Mouse (Mus musculus): ENCODE data around the gene Lta. TPM values are rescaled to one million over a fixed set of nuclear protein-coding genes. Genes with fewer than 3 reads are reported as not detected.

The Lta gene
- polyA plus RNA-seq, 1 experiment from 2014 or later = 1.1 TPM

GRCm38 (mm10) chr17:35156461-35157200 is 48.5 kb downstream of the Lta start:
- Histone ChIP-seq H3K4me2 (ENCODE audit: low read length) (no peak overlapping the region), H3K9ac (ENCODE audit: low read depth, low read length) (no peak overlapping the region), H3K27ac (ENCODE audit: low read length) (no peak overlapping the region), H3K27me3 (ENCODE audit: control insufficient read depth, insufficient read depth, low read depth, low read length) (no peaks in the 10 kb centered on the region), H3K4me1 (ENCODE audit: control insufficient read depth, insufficient read depth, low read length) (peaks cover 2% of the 10 kb centered on the region), H3K4me3 (ENCODE audit: low read depth, low read length) (no peak overlapping the region), H3K36me3 (ENCODE audit: control insufficient read depth, insufficient read depth, low read length) (peaks cover 89% of the 10 kb centered on the region), H3K9me3 (replicated peaks; ENCODE audit: control insufficient read depth, low read length, poor library complexity, severe bottlenecking) (no peaks in the 10 kb centered on the region)
- WGBS = 90% methylated on average over 33 of the region's 33 CpGs
- no peak for ATAC-seq

GRCm38 (mm10) chr17:35155451-35155850 is 49.7 kb downstream of the Lta start:
- Histone ChIP-seq H3K9me3 (replicated peaks; ENCODE audit: control insufficient read depth, low read length, poor library complexity, severe bottlenecking) (no peaks in the 10 kb centered on the region), H3K9ac (ENCODE audit: low read depth, low read length) (no peak overlapping the region), H3K27ac (ENCODE audit: low read length) (no peak overlapping the region), H3K4me1 (ENCODE audit: control insufficient read depth, insufficient read depth, low read length) (no peaks in the 10 kb centered on the region), H3K36me3 (ENCODE audit: control insufficient read depth, insufficient read depth, low read length) (peaks cover 86% of the 10 kb centered on the region), H3K4me3 (ENCODE audit: low read depth, low read length) (no peak overlapping the region), H3K27me3 (ENCODE audit: control insufficient read depth, insufficient read depth, low read depth, low read length) (no peaks in the 10 kb centered on the region), H3K4me2 (ENCODE audit: low read length) (no peak overlapping the region)
- no peak for ATAC-seq
- WGBS = 89% methylated on average over 12 of the region's 12 CpGs

GRCm38 (mm10) chr17:35154616-35155015 is 50.5 kb downstream of the Lta start:
- H3K4me1 ChIP-seq (ENCODE audit: control insufficient read depth, insufficient read depth, low read length) = no peaks in the 10 kb centered on the region
- no peak overlapping the region for H3K4me2 ChIP-seq (ENCODE audit: low read length)
- H3K4me3 ChIP-seq (ENCODE audit: low read depth, low read length) = no peak overlapping the region
- no peaks in the 10 kb centered on the region for H3K27me3 ChIP-seq (ENCODE audit: control insufficient read depth, insufficient read depth, low read depth, low read length)
- WGBS = 71% methylated on average over 7 of the region's 7 CpGs
- no peak for ATAC-seq
- peaks cover 87% of the 10 kb centered on the region for H3K36me3 ChIP-seq (ENCODE audit: control insufficient read depth, insufficient read depth, low read length)
- H3K27ac ChIP-seq (ENCODE audit: low read length) = no peak overlapping the region
- no peak overlapping the region for H3K9ac ChIP-seq (ENCODE audit: low read depth, low read length)
- no peaks in the 10 kb centered on the region for H3K9me3 ChIP-seq (replicated peaks; ENCODE audit: control insufficient read depth, low read length, poor library complexity, severe bottlenecking)

- Histone ChIP-seq H3K9me3 (replicated peaks; ENCODE audit: control insufficient read depth, low read length, poor library complexity, severe bottlenecking) (no peaks in the 10 kb centered on the region), H3K36me3 (ENCODE audit: control insufficient read depth, insufficient read depth, low read length) (peaks cover 86% of the 10 kb centered on the region), H3K27ac (ENCODE audit: low read length) (no peak overlapping the region), H3K4me3 (ENCODE audit: low read depth, low read length) (no peak overlapping the region), H3K4me2 (ENCODE audit: low read length) (no peak overlapping the region), H3K9ac (ENCODE audit: low read depth, low read length) (no peak overlapping the region), H3K4me1 (ENCODE audit: control insufficient read depth, insufficient read depth, low read length) (no peaks in the 10 kb centered on the region), H3K27me3 (ENCODE audit: control insufficient read depth, insufficient read depth, low read depth, low read length) (no peaks in the 10 kb centered on the region)
- no peak for ATAC-seq
- 93% methylated on average over 4 of the region's 4 CpGs for WGBS
These were observed 51.2 kb downstream of the Lta start for GRCm38 (mm10) chr17:35153931-35154330.

Small RNA genes within 50 kb of the gene (microRNA-seq; reads per million reads assigned to microRNA genes)
- gene Mir6973a = not detected
- not detected for gene Mir6974
- gene Mir6975 = 3.4 reads per million, percentile 16 among the genes with 10 or more reads in this experiment
- 0.86 reads per million for gene Mir8094

Other genes with a start within 250 kb of the Lta start
- gene Hspa1b, start 246.1 kb downstream of the Lta start, polyA plus RNA-seq (2015; fragmentation: Nextera tagmentation; extraction: Ambion mirVana) = 0.24 TPM in 1 of 2 replicates, not detected in the other
- not detected in 2 replicates for gene Gm20481, start 235.4 kb downstream of the Lta start, polyA plus RNA-seq (2015; fragmentation: Nextera tagmentation; extraction: Ambion mirVana)
- 13.4 and 19.3 TPM in 2 replicates for gene Hspa1a, start 233.2 kb downstream of the Lta start, polyA plus RNA-seq (2015; fragmentation: Nextera tagmentation; extraction: Ambion mirVana)
- 2.0 and 2.4 TPM in 2 replicates for gene Hspa1l, start 232.6 kb downstream of the Lta start, polyA plus RNA-seq (2015; fragmentation: Nextera tagmentation; extraction: Ambion mirVana)
- gene Lsm2, start 223.5 kb downstream of the Lta start, polyA plus RNA-seq (2015; fragmentation: Nextera tagmentation; extraction: Ambion mirVana) = 97.2 and 107 TPM in 2 replicates
- 54.8 and 56.5 TPM in 2 replicates for gene Vars, start 204.4 kb downstream of the Lta start, polyA plus RNA-seq (2015; fragmentation: Nextera tagmentation; extraction: Ambion mirVana)
- 0.16 and 0.26 TPM in 2 replicates for gene Vwa7, start 188.8 kb downstream of the Lta start, polyA plus RNA-seq (2015; fragmentation: Nextera tagmentation; extraction: Ambion mirVana)
- 0.71 and 1.1 TPM in 2 replicates for gene Sapcd1, start 177.3 kb downstream of the Lta start, polyA plus RNA-seq (2015; fragmentation: Nextera tagmentation; extraction: Ambion mirVana)
- 1.9 and 2.4 TPM in 2 replicates for gene Msh5, start 158.6 kb downstream of the Lta start, polyA plus RNA-seq (2015; fragmentation: Nextera tagmentation; extraction: Ambion mirVana)
- gene Clic1, start 155.4 kb downstream of the Lta start, polyA plus RNA-seq (2015; fragmentation: Nextera tagmentation; extraction: Ambion mirVana) = 51.2 and 54.7 TPM in 2 replicates
- gene Ddah2, start 146.3 kb downstream of the Lta start, polyA plus RNA-seq (2015; fragmentation: Nextera tagmentation; extraction: Ambion mirVana) = 312 and 341 TPM in 2 replicates
- gene Ly6g6c, start 140.0 kb downstream of the Lta start, polyA plus RNA-seq (2015; fragmentation: Nextera tagmentation; extraction: Ambion mirVana) = 0.30 TPM in 1 of 2 replicates, not detected in the other
- gene Mpig6b, start 139.2 kb downstream of the Lta start, polyA plus RNA-seq (2015; fragmentation: Nextera tagmentation; extraction: Ambion mirVana) = 0.12 and 0.15 TPM in 2 replicates
- 0.26 and 0.31 TPM in 2 replicates for gene Ly6g6e, start 128.4 kb downstream of the Lta start, polyA plus RNA-seq (2015; fragmentation: Nextera tagmentation; extraction: Ambion mirVana)
- 0.57 and 1.5 TPM in 2 replicates for gene Ly6g6d, start 127.3 kb downstream of the Lta start, polyA plus RNA-seq (2015; fragmentation: Nextera tagmentation; extraction: Ambion mirVana)
- not detected in 2 replicates for gene Ly6g6f, start 119.7 kb downstream of the Lta start, polyA plus RNA-seq (2015; fragmentation: Nextera tagmentation; extraction: Ambion mirVana)
- 105 and 107 TPM in 2 replicates for gene Abhd16a, start 116.1 kb downstream of the Lta start, polyA plus RNA-seq (2015; fragmentation: Nextera tagmentation; extraction: Ambion mirVana)
- not detected in 2 replicates for gene Ly6g5c, start 97.1 kb downstream of the Lta start, polyA plus RNA-seq (2015; fragmentation: Nextera tagmentation; extraction: Ambion mirVana)
- gene Ly6g5b, start 89.9 kb downstream of the Lta start, polyA plus RNA-seq (2015; fragmentation: Nextera tagmentation; extraction: Ambion mirVana) = 1.5 TPM in 2 replicates
- gene Gpank1, start 83.9 kb downstream of the Lta start, polyA plus RNA-seq (2015; fragmentation: Nextera tagmentation; extraction: Ambion mirVana) = 24.3 and 26.4 TPM in 2 replicates
- gene Csnk2b, start 83.3 kb downstream of the Lta start, polyA plus RNA-seq (2015; fragmentation: Nextera tagmentation; extraction: Ambion mirVana) = 315 and 331 TPM in 2 replicates
- gene D17H6S53E, start 79.0 kb downstream of the Lta start, polyA plus RNA-seq (2015; fragmentation: Nextera tagmentation; extraction: Ambion mirVana) = 7.8 and 8.7 TPM in 2 replicates
- 0.24 and 0.29 TPM in 2 replicates for gene Apom, start 73.3 kb downstream of the Lta start, polyA plus RNA-seq (2015; fragmentation: Nextera tagmentation; extraction: Ambion mirVana)
- gene Bag6, start 70.2 kb downstream of the Lta start, polyA plus RNA-seq (2015; fragmentation: Nextera tagmentation; extraction: Ambion mirVana) = 70.5 and 75.7 TPM in 2 replicates
- 148 and 167 TPM in 2 replicates for gene Prrc2a, start 40.5 kb downstream of the Lta start, polyA plus RNA-seq (2015; fragmentation: Nextera tagmentation; extraction: Ambion mirVana)
- gene Aif1, start 29.3 kb downstream of the Lta start, polyA plus RNA-seq (2015; fragmentation: Nextera tagmentation; extraction: Ambion mirVana) = 6.2 and 6.9 TPM in 2 replicates
- gene Lst1, start 16.9 kb downstream of the Lta start, polyA plus RNA-seq (2015; fragmentation: Nextera tagmentation; extraction: Ambion mirVana) = 4.7 and 5.9 TPM in 2 replicates
- gene Ltb, start 10.9 kb downstream of the Lta start, polyA plus RNA-seq (2015; fragmentation: Nextera tagmentation; extraction: Ambion mirVana) = 0.48 and 0.62 TPM in 2 replicates
- gene Tnf, start 3.3 kb downstream of the Lta start, polyA plus RNA-seq (2015; fragmentation: Nextera tagmentation; extraction: Ambion mirVana) = not detected in 2 replicates
- 0.38 and 0.57 TPM in 2 replicates for gene Gm16181, start 15.5 kb upstream of the Lta start, polyA plus RNA-seq (2015; fragmentation: Nextera tagmentation; extraction: Ambion mirVana)
- gene Atp6v1g2, start 28.3 kb upstream of the Lta start, polyA plus RNA-seq (2015; fragmentation: Nextera tagmentation; extraction: Ambion mirVana) = 111 and 139 TPM in 2 replicates
- gene Nfkbil1, start 30.4 kb upstream of the Lta start, polyA plus RNA-seq (2015; fragmentation: Nextera tagmentation; extraction: Ambion mirVana) = 9.2 and 9.4 TPM in 2 replicates
- gene Ddx39b, start 36.4 kb upstream of the Lta start, polyA plus RNA-seq (2015; fragmentation: Nextera tagmentation; extraction: Ambion mirVana) = 339 and 357 TPM in 2 replicates
- gene H2-D1, start 57.4 kb upstream of the Lta start, polyA plus RNA-seq (2015; fragmentation: Nextera tagmentation; extraction: Ambion mirVana) = 82.5 and 109 TPM in 2 replicates
- 0.38 and 0.52 TPM in 2 replicates for gene H2-Q1, start 115.1 kb upstream of the Lta start, polyA plus RNA-seq (2015; fragmentation: Nextera tagmentation; extraction: Ambion mirVana)
- 4.4 and 7.6 TPM in 2 replicates for gene H2-Q2, start 136.9 kb upstream of the Lta start, polyA plus RNA-seq (2015; fragmentation: Nextera tagmentation; extraction: Ambion mirVana)
- gene H2-Q4, start 174.3 kb upstream of the Lta start, polyA plus RNA-seq (2015; fragmentation: Nextera tagmentation; extraction: Ambion mirVana) = 0.65 and 0.97 TPM in 2 replicates
- 1.1 and 1.3 TPM in 2 replicates for gene H2-Q6, start 219.5 kb upstream of the Lta start, polyA plus RNA-seq (2015; fragmentation: Nextera tagmentation; extraction: Ambion mirVana)
- gene H2-Q7, start 233.8 kb upstream of the Lta start, polyA plus RNA-seq (2015; fragmentation: Nextera tagmentation; extraction: Ambion mirVana) = 3.8 and 4.6 TPM in 2 replicates